Mouse (Mus musculus) adrenal gland (tissue): ENCODE data around the gene Gm43552.

Experiments used
- intact Hi-C: fragments of 180-260 bp; cut with DNase I; formaldehyde crosslinking; loops from one replicate; pipeline ENCODE4 v1.15.1; 2025
- long read RNA-seq, 2 experiments: library from polyadenylated mRNA; unstranded; transcript quantifications; one replicate each; pipeline ENCODE4 v2.0.0; 2020; ENCODE audit warnings: borderline replicate concordance in 1 of 2; ENCODE audit not compliant: insufficient replicate concordance in 1 of 2

Gm43552 gene
- long read RNA-seq, experiment 1 = 0 reads
- long read RNA-seq, experiment 2, partial matches to known transcripts = 0 of 1 reads
- long read RNA-seq, experiment 2, other reads (novel, unspliced or antisense) = 1 of 1 reads

GRCm38 (mm10) chr5:65492716-65493531 lies at the start of gene Gm43552:
Gene Gm43552 (minus strand): TSS chr5:65492833.
- intact Hi-C loops = loop anchor here (5.0 kb wide), 1 partner anchor 44 kb away; the partner anchor contains the start of genes Smim14 and Ube2k

- intact Hi-C loops = no loop called here
These were observed 49.3 kb upstream of the Gm43552 start for GRCm38 (mm10) chr5:65541889-65542288.

GRCm38 (mm10) chr5:65539786-65540185 lies 47.2 kb upstream of the Gm43552 start:
- intact Hi-C loops = loop anchor here (5.0 to 10.0 kb wide), 2 partner anchors 47 to 85 kb away; partner anchors contain the start of gene Gm43552

GRCm38 (mm10) chr5:65538829-65539228 lies 46.2 kb upstream of the Gm43552 start:
- intact Hi-C loops = loop anchor here (5.0 to 10.0 kb wide), 2 partner anchors 47 to 86 kb away; partner anchors contain the start of gene Gm43552

- intact Hi-C loops = loop anchor here (5.0 to 10.0 kb wide), 2 partner anchors 46 to 87 kb away; partner anchors contain the start of gene Gm43552
These were observed 45.5 kb upstream of the Gm43552 start for GRCm38 (mm10) chr5:65538121-65538520.

- intact Hi-C loops = loop anchor here (5.0 to 10.0 kb wide), 2 partner anchors 45 to 87 kb away; partner anchors contain the start of gene Gm43552
These were observed 44.9 kb upstream of the Gm43552 start for GRCm38 (mm10) chr5:65537420-65538071.

GRCm38 (mm10) chr5:65536751-65537419 lies 44.3 kb upstream of the Gm43552 start, which contains the start of the genes Smim14 and Ube2k:
Gene Smim14 (minus strand): TSS chr5:65537184.
Gene Ube2k (plus strand): TSS chr5:65537233.
- intact Hi-C loops = loop anchor here (5.0 to 10.0 kb wide), 2 partner anchors 45 to 88 kb away; partner anchors contain the start of gene Gm43552

GRCm38 (mm10) chr5:65536068-65536465 lies 43.4 kb upstream of the Gm43552 start:
- intact Hi-C loops = loop anchor here (5.0 to 10.0 kb wide), 2 partner anchors 44 to 89 kb away; partner anchors contain the start of gene Gm43552

- intact Hi-C loops = loop anchor here (2.0 to 10.0 kb wide), 3 partner anchors 43 to 161 kb away; partner anchors contain the start of gene Gm43552
These were observed 42.9 kb upstream of the Gm43552 start for GRCm38 (mm10) chr5:65535457-65536067.

GRCm38 (mm10) chr5:65534496-65534895 lies 41.9 kb upstream of the Gm43552 start:
- intact Hi-C loops = loop anchor here (2.0 to 10.0 kb wide), 2 partner anchors 90 to 162 kb away; no protein-coding TSS in a partner anchor

- intact Hi-C loops = loop anchor here (10.0 kb wide), 1 partner anchor 94 kb away; no protein-coding TSS in a partner anchor
These were observed 38.6 kb upstream of the Gm43552 start for GRCm38 (mm10) chr5:65531283-65531682.

- intact Hi-C loops = no loop called here
These were observed 33.2 kb upstream of the Gm43552 start for GRCm38 (mm10) chr5:65525674-65526443.

- intact Hi-C loops = no loop called here
These were observed 32.2 kb upstream of the Gm43552 start for GRCm38 (mm10) chr5:65524831-65525230.

GRCm38 (mm10) chr5:65521803-65522202 lies 29.2 kb upstream of the Gm43552 start:
- intact Hi-C loops = no loop called here

- intact Hi-C loops = no loop called here
These were observed 22.1 kb upstream of the Gm43552 start for GRCm38 (mm10) chr5:65514635-65515278.

GRCm38 (mm10) chr5:65513506-65513905 lies 20.9 kb upstream of the Gm43552 start:
- intact Hi-C loops = no loop called here

- intact Hi-C loops = no loop called here
These were observed 15.8 kb upstream of the Gm43552 start for GRCm38 (mm10) chr5:65508395-65508794.

GRCm38 (mm10) chr5:65505786-65506185 lies 13.2 kb upstream of the Gm43552 start:
- intact Hi-C loops = no loop called here

GRCm38 (mm10) chr5:65501407-65501806 lies 8.8 kb upstream of the Gm43552 start:
- intact Hi-C loops = no loop called here
